Mouse (Mus musculus) lung, adult 2 months (tissue): ENCODE measurements around the gene Mogs.

ENCODE experiments used
- CTCF ChIP-seq: fragments of 200-500 bp; IDR thresholded peaks from 2 replicates; pipeline ENCODE4 v1.5.1; 2011; ENCODE audit warnings: mild to moderate bottlenecking, low read length, control low read depth; ENCODE audit not compliant: insufficient read depth
- POLR2A ChIP-seq: fragments of 200-500 bp; IDR thresholded peaks from 2 replicates; pipeline ENCODE4 v1.6.1; 2011; ENCODE audit warnings: low read depth, mild to moderate bottlenecking, control low read depth, low read length, borderline replicate concordance; ENCODE audit errors: extremely low read depth

DNA sequence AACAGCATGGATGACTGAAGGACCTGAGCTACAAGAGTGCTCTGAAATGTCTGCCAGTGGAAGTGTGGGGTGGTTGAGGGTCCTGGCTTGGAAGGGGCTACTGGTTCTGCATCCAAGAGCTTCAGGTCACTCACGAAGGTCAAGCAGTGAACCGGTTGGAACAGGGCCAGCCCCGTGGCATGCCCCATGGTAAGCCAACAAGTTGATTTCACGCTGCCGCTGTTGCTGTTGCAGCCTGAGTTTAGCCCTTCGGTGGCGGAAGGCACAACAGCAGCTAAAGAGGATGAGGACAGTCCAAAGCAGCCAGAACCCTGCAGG is 4.4 kb downstream of the Mogs start:
- TF ChIP-seq POLR2A, result no peak
- TF ChIP-seq CTCF, result no peak
